Mouse (Mus musculus) lung, adult 2 months (tissue): ENCODE measurements around the gene Igsf3.

ENCODE experiments used
- CTCF ChIP-seq: fragments of 200-500 bp; IDR thresholded peaks from 2 replicates; pipeline ENCODE4 v1.5.1; 2011; ENCODE audit warnings: mild to moderate bottlenecking, low read length, control low read depth; ENCODE audit not compliant: insufficient read depth
- POLR2A ChIP-seq: fragments of 200-500 bp; IDR thresholded peaks from 2 replicates; pipeline ENCODE4 v1.6.1; 2011; ENCODE audit warnings: low read depth, mild to moderate bottlenecking, control low read depth, low read length, borderline replicate concordance; ENCODE audit errors: extremely low read depth

GRCm38 (mm10) chr3:101410745-101411144 is 33.9 kb downstream of the Igsf3 start:
- no peak for TF ChIP-seq CTCF
- no peak for TF ChIP-seq POLR2A
